Mouse (Mus musculus): ENCODE data around the gene Cltc. TPM values are rescaled to one million over a fixed set of nuclear protein-coding genes. Genes with fewer than 3 reads are reported as not detected.

The Cltc gene
- polyA plus RNA-seq, 1 experiment from 2014 or later, result 64.5 TPM

DNA sequence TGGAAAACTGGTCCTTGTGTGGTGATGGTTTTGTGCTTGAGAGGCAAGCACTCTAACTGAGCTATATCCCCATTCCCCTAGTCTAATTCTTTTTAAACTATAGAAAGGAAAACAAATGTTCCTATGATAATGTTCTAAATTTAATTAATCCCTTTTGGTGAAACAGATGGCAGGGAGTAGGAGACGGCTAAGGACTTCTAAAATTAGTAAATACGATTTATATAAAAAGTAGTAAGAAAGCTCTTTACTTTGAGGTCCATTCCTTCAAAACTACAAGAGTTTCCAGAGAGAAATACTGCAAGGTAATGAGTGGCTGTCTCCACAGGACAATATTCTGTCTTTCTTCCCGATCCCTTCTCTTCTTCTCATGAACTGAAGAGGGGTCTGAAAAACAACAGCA lies 93.0 kb downstream of the Cltc start:
- DNase-seq (ENCODE audit: low spot score), result no peak
- 86% methylated on average over 3 of the region's 3 CpGs for WGBS
- H3K4me2 ChIP-seq (replicated peaks; ENCODE audit: low read depth), result no peak overlapping the region
- TF ChIP-seq EP300 (optimal IDR thresholded peaks at IDR 0.05) (no peak), CTCF (IDR thresholded peaks at IDR 0.05; ENCODE audit: low read depth) (no peak)
- no peaks in the 10 kb centered on the region for H3K27me3 ChIP-seq (ENCODE audit: control insufficient read depth, insufficient read depth, low read length)
- no peaks in the 10 kb centered on the region for H3K4me1 ChIP-seq (replicated peaks; ENCODE audit: control insufficient read depth, insufficient read depth)
- ATAC-seq (ENCODE audit: low FRiP score, low TSS enrichment), result no peak
- no peak overlapping the region for H3K9ac ChIP-seq (ENCODE audit: low read length)
- no peaks in the 10 kb centered on the region for H3K9me3 ChIP-seq (ENCODE audit: control insufficient read depth, low read length)
- no peak overlapping the region for H3K27ac ChIP-seq (replicated peaks)
- H3K36me3 ChIP-seq (ENCODE audit: control insufficient read depth, insufficient read depth, low read length), result no peaks in the 10 kb centered on the region
- H3K4me3 ChIP-seq (ENCODE audit: low read depth, low read length), result no peak overlapping the region

DNA sequence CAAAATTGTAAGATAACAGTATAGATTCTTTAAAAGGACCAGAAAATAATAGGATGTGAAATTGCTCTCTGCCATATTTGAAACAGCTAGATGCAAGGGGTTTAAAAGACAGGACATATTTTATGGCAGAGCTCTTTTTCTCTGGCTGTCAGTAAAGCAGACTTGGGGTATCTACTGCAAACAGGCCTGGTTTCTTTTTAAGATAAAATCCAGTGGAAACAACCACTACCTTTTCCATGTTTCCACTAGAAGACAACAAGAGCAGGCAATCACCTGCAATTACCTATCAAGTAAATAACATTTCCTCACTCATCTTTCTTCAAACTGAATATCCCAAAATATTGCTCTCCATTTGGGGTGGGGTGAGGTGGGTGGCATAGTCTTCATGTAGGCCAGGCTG lies 93.4 kb downstream of the Cltc start:
- DNase-seq (ENCODE audit: low spot score) (no peak), ATAC-seq (ENCODE audit: low FRiP score, low TSS enrichment) (no peak)
- Histone ChIP-seq H3K4me3 (ENCODE audit: low read depth, low read length) (no peak overlapping the region), H3K9ac (ENCODE audit: low read length) (no peak overlapping the region), H3K27me3 (ENCODE audit: control insufficient read depth, insufficient read depth, low read length) (no peaks in the 10 kb centered on the region), H3K4me2 (replicated peaks; ENCODE audit: low read depth) (no peak overlapping the region), H3K36me3 (ENCODE audit: control insufficient read depth, insufficient read depth, low read length) (no peaks in the 10 kb centered on the region), H3K9me3 (ENCODE audit: control insufficient read depth, low read length) (no peaks in the 10 kb centered on the region), H3K27ac (replicated peaks) (no peak overlapping the region), H3K4me1 (replicated peaks; ENCODE audit: control insufficient read depth, insufficient read depth) (no peaks in the 10 kb centered on the region)
- TF ChIP-seq CTCF (IDR thresholded peaks at IDR 0.05; ENCODE audit: low read depth), result no peak
- no peak for TF ChIP-seq EP300 (optimal IDR thresholded peaks at IDR 0.05)

DNA sequence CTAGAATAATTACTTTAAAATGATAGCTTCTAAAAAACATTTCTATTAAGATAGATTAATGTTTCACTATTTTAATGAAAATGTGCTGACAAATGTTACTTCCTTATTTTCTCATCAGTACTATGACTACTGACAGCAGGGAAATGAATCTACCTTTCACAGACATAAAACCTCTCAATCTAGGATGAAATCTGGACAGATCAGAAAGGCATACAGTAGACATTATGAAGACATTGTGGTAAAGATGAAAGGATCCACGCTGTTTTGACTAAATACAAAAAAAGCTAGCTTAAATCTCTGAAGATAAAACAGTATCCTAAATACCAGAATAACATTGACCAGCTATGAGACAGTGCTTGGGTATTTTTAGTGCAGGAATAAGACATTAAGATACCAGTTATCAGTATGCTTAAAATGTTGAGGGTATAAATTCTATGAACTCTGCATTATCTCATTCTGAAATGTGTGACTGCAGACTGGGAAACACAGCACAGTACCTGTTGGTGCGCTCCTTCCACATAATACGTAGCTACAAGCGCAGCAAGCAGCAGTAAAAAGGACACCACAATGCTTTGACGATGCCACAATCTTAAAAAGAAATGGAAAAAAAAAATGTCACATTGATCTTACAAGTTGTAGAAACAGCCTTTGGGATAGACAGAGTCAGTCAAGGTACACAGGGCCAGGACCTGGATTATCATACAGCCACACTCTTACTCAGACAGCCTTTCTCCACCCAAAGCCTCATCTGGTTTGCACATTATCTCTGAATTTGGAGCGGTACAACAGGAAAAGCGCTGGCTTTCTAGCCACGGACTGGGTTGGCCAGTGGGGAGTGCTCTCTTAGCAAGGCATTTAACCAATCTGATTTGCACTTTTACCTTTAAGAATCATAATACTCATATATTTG lies 94.1 kb downstream of the Cltc start:
- 90% methylated on average over 8 of the region's 8 CpGs for WGBS
- Histone ChIP-seq H3K27me3 (ENCODE audit: control insufficient read depth, insufficient read depth, low read length) (no peaks in the 10 kb centered on the region), H3K4me3 (ENCODE audit: low read depth, low read length) (no peak overlapping the region), H3K4me2 (replicated peaks; ENCODE audit: low read depth) (no peak overlapping the region), H3K4me1 (replicated peaks; ENCODE audit: control insufficient read depth, insufficient read depth) (no peaks in the 10 kb centered on the region), H3K9ac (ENCODE audit: low read length) (no peak overlapping the region), H3K36me3 (ENCODE audit: control insufficient read depth, insufficient read depth, low read length) (no peaks in the 10 kb centered on the region), H3K27ac (replicated peaks) (no peak overlapping the region), H3K9me3 (ENCODE audit: control insufficient read depth, low read length) (no peaks in the 10 kb centered on the region)
- no peak for DNase-seq (ENCODE audit: low spot score)
- ATAC-seq (ENCODE audit: low FRiP score, low TSS enrichment), result no peak
- no peak for TF ChIP-seq EP300 (optimal IDR thresholded peaks at IDR 0.05)
- no peak for TF ChIP-seq CTCF (IDR thresholded peaks at IDR 0.05; ENCODE audit: low read depth)

DNA sequence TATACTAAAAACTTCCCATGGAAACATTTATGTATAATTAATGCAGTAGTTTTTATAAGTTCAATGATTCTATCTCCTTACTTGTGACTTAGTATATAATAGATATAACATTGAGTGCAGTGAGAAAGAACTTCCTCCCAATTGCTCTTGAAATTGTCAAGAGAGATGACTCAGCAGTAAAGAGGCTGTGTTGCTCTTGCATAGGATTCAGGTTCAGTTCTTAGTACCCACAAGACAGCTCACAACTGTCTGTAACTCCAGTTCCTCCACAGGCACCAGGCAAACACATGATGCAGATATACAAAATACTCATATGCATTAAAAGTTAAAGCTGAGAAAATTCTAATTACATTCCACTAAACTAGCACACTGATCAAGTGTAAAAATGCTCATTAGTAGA lies 99.5 kb downstream of the Cltc start:
- no peak for ATAC-seq (ENCODE audit: low FRiP score, low TSS enrichment)
- TF ChIP-seq CTCF (IDR thresholded peaks at IDR 0.05; ENCODE audit: low read depth) (no peak), EP300 (optimal IDR thresholded peaks at IDR 0.05) (no peak)
- no peak overlapping the region for H3K4me2 ChIP-seq (replicated peaks; ENCODE audit: low read depth)
- no peak overlapping the region for H3K27ac ChIP-seq (replicated peaks)
- H3K9ac ChIP-seq (ENCODE audit: low read length), result no peak overlapping the region
- no peaks in the 10 kb centered on the region for H3K9me3 ChIP-seq (ENCODE audit: control insufficient read depth, low read length)
- H3K4me3 ChIP-seq (ENCODE audit: low read depth, low read length), result no peak overlapping the region
- no peaks in the 10 kb centered on the region for H3K4me1 ChIP-seq (replicated peaks; ENCODE audit: control insufficient read depth, insufficient read depth)
- DNase-seq (ENCODE audit: low spot score), result no peak
- no peaks in the 10 kb centered on the region for H3K27me3 ChIP-seq (ENCODE audit: control insufficient read depth, insufficient read depth, low read length)
- no peaks in the 10 kb centered on the region for H3K36me3 ChIP-seq (ENCODE audit: control insufficient read depth, insufficient read depth, low read length)

DNA sequence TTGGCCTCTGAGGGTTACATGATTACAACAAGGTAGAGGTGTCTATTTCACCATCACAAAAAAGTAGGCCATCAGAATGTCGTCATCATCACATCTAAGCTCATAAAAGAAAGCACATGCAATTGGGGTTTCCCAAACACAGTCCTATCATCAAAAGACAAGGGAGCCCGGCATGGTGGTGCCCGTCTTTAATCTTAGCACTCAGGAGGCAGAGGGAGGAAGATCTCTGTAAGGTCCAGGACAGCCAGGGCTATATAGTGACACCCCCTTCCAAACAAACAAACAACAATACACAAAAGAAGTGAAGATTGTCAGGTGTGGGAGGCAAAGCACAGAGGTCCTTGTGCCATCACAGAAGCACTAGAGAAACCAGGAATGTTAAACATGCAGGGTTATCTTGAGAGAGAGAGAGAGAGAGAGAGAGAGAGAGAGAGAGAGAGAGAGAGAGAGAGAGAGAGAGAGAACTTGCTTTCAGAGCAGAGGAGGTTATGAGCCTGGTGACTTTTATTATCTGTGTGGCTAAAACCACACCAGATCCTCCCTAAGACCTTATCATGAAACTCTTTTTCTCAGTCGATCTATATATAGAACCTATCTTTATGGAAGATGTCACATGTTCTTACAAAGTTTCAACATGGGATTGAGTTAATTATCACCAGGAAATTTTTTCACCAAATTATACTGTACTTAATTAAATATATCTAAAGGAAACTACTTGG lies 100.4 kb downstream of the Cltc start:
- Histone ChIP-seq H3K36me3 (ENCODE audit: control insufficient read depth, insufficient read depth, low read length) (no peaks in the 10 kb centered on the region), H3K9ac (ENCODE audit: low read length) (no peak overlapping the region), H3K4me1 (replicated peaks; ENCODE audit: control insufficient read depth, insufficient read depth) (0 out of 2 replicates have a peak, but pooled peaks cover 3% of the 10 kb centered on the region), H3K4me2 (replicated peaks; ENCODE audit: low read depth) (no peak overlapping the region), H3K4me3 (ENCODE audit: low read depth, low read length) (no peak overlapping the region), H3K27me3 (ENCODE audit: control insufficient read depth, insufficient read depth, low read length) (no peaks in the 10 kb centered on the region), H3K9me3 (ENCODE audit: control insufficient read depth, low read length) (no peaks in the 10 kb centered on the region), H3K27ac (replicated peaks) (no peak overlapping the region)
- ATAC-seq (ENCODE audit: low FRiP score, low TSS enrichment) (no peak), DNase-seq (ENCODE audit: low spot score) (no peak)
- 76% methylated on average over 4 of the region's 4 CpGs for WGBS
- no peak for TF ChIP-seq EP300 (optimal IDR thresholded peaks at IDR 0.05)
- TF ChIP-seq CTCF (IDR thresholded peaks at IDR 0.05; ENCODE audit: low read depth), result no peak

DNA sequence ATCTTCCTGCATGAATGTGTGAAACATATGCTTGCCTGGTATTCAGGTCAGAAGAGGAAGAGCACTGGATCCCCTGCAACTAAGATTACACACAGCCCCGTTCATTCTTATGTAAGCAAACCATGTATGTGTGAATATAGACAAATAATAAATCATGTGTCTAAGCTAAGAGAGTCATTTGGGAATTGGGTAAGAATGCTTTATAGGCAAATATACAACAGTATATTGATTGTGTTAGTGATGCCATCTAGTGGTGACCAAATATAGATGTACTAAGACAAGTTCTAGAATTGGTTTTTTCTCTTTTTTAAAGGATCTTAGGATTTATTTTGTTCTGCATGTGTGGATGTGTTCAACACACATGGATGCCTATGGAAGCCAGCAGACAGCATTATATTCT lies 101.7 kb downstream of the Cltc start:
- peak; percentile 79 for TF ChIP-seq CTCF (IDR thresholded peaks at IDR 0.05; ENCODE audit: low read depth)
- TF ChIP-seq EP300 (optimal IDR thresholded peaks at IDR 0.05), result no peak
- Histone ChIP-seq H3K27me3 (ENCODE audit: control insufficient read depth, insufficient read depth, low read length) (no peaks in the 10 kb centered on the region), H3K9me3 (ENCODE audit: control insufficient read depth, low read length) (no peaks in the 10 kb centered on the region), H3K4me1 (replicated peaks; ENCODE audit: control insufficient read depth, insufficient read depth) (0 out of 2 replicates have a peak, but pooled peaks cover 3% of the 10 kb centered on the region), H3K4me3 (ENCODE audit: low read depth, low read length) (no peak overlapping the region), H3K4me2 (replicated peaks; ENCODE audit: low read depth) (no peak overlapping the region), H3K9ac (ENCODE audit: low read length) (no peak overlapping the region), H3K36me3 (ENCODE audit: control insufficient read depth, insufficient read depth, low read length) (no peaks in the 10 kb centered on the region), H3K27ac (replicated peaks) (no peak overlapping the region)
- ATAC-seq (ENCODE audit: low FRiP score, low TSS enrichment) (no peak), DNase-seq (ENCODE audit: low spot score) (no peak)
- WGBS, result 5% methylated on average over 1 of the region's 1 CpGs

Data from stomach, postnatal 0 days (tissue).